Mouse (Mus musculus): Measurements from ENCODE around the gene Ring1.
"Not testable (repeated sequence)": the region's sequence is repeated elsewhere in the genome, so short reads cannot be mapped to it uniquely, and the experiment has no call there.

The Ring1 gene

GRCm38 (mm10) chr17:34028501-34029149, 4.1 kb upstream of the Ring1 start:
- peak; percentile 3 to 10 for DNase-seq (ENCODE audit: low spot score in 2 of 2)

GRCm38 (mm10) chr17:34027656-34028223, 3.3 kb upstream of the Ring1 start, which contains the start of gene H2-Ke6:
Gene H2-Ke6 (minus strand): TSS chr17:34028060.
- peak; percentile 87 to 88 for DNase-seq (ENCODE audit: low spot score in 2 of 2)

GRCm38 (mm10) chr17:34026917-34027655, 2.6 kb upstream of the Ring1 start:
- peak in 1 of 2 experiments; percentile 48 for DNase-seq (ENCODE audit: low spot score in 2 of 2)

- DNase-seq (ENCODE audit: low spot score in 2 of 2): no peak
These were observed 1.7 kb upstream of the Ring1 start for GRCm38 (mm10) chr17:34026221-34026620.

- DNase-seq (ENCODE audit: low spot score in 2 of 2): no peak
These were observed 1.3 kb upstream of the Ring1 start for GRCm38 (mm10) chr17:34025756-34026151.

- DNase-seq (ENCODE audit: low spot score in 2 of 2): no peak
These were observed 628 bp upstream of the Ring1 start for GRCm38 (mm10) chr17:34024861-34025755.

- DNase-seq (ENCODE audit: low spot score in 2 of 2): no peak
These were observed 802 bp downstream of the Ring1 start for GRCm38 (mm10) chr17:34023678-34024077.

- DNase-seq (ENCODE audit: low spot score in 2 of 2): no peak
These were observed 1.5 kb downstream of the Ring1 start for GRCm38 (mm10) chr17:34022987-34023386.

- no peak for DNase-seq (ENCODE audit: low spot score in 2 of 2)
These were observed 2.1 kb downstream of the Ring1 start for GRCm38 (mm10) chr17:34022414-34022783.

- DNase-seq (ENCODE audit: low spot score in 2 of 2): no peak
These were observed 2.7 kb downstream of the Ring1 start for GRCm38 (mm10) chr17:34021539-34022413.

- DNase-seq (ENCODE audit: low spot score in 2 of 2): no peak
These were observed 11.0 kb downstream of the Ring1 start for GRCm38 (mm10) chr17:34013436-34013835.

GRCm38 (mm10) chr17:34010156-34010555, 14.3 kb downstream of the Ring1 start:
- no peak for DNase-seq (ENCODE audit: low spot score in 2 of 2)

GRCm38 (mm10) chr17:34006570-34006969, 17.9 kb downstream of the Ring1 start:
- DNase-seq (ENCODE audit: low spot score in 2 of 2): no peak

GRCm38 (mm10) chr17:34003426-34003825, 21.1 kb downstream of the Ring1 start:
- peak in 1 of 2 experiments; percentile 64 for DNase-seq (ENCODE audit: low spot score in 2 of 2)

GRCm38 (mm10) chr17:34000796-34001195, 23.7 kb downstream of the Ring1 start:
- DNase-seq (ENCODE audit: low spot score in 2 of 2): not testable (repeated sequence)

- DNase-seq (ENCODE audit: low spot score in 2 of 2): peak; percentile 65 to 68
These were observed 24.3 kb downstream of the Ring1 start, which contains the start of gene H2-K1 for GRCm38 (mm10) chr17:34000150-34000537. Gene H2-K1 (minus strand): TSS chr17:34000347.

- peak in 1 of 2 experiments; percentile 6 for DNase-seq (ENCODE audit: low spot score in 2 of 2)
These were observed 24.9 kb downstream of the Ring1 start for GRCm38 (mm10) chr17:33999341-34000149.

GRCm38 (mm10) chr17:33998697-33999096, 25.8 kb downstream of the Ring1 start:
- not testable (repeated sequence) for DNase-seq (ENCODE audit: low spot score in 2 of 2)

- not testable (repeated sequence) for DNase-seq (ENCODE audit: low spot score in 2 of 2)
These were observed 27.5 kb downstream of the Ring1 start for GRCm38 (mm10) chr17:33997025-33997424.

GRCm38 (mm10) chr17:33995651-33996050, 28.8 kb downstream of the Ring1 start:
- DNase-seq (ENCODE audit: low spot score in 2 of 2): no peak
